Mouse (Mus musculus): ENCODE measurements at regions not wholly inside any gene's neighbourhood (a gene's known extent, or its start where the extent isn't known, plus 50 kb on each side); places are given as distances from the start of the nearest gene placed in this dataset.

DNA sequence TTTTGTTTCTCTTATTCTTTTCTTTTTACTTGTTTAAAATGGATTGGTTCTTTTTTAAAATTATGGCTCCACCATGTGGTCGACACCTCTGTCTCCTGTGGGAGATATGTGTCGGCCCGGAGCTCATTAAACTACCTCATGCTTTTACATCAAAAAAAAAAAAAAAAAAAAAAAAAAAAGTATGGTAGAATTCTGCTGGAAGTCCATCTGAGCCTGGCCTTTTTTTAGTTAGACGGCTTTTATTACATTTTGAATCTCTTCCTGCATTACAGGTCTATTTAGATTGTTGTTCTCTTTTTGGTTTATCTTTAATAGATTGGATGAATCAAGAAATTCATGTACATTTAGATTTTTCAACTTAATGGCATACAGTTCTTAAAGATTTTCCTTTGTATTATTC, 350.8 kb upstream of the Ascc3 start:
- 73% methylated on average over 4 of the region's 4 CpGs for WGBS
- DNase-seq (ENCODE audit: low spot score) = no peak
- ATAC-seq = no peak

DNA sequence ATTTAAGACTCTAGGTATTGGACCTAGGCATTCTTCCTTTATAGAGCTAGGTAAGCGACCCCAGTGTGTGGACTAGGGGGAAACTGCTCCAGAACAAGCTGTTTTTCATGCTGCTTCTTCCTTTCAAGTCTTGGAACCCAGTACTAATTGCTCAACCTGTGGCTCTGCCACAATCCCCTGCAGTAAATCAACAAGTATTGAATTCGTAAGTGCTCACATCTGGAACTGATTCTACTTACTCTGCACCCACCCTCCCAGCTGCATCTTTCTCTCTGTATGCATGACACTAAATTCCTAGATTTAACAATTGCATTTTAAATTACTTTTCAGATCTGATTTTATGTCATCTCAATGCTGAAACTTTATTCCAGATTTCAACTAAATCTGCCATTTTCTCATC, 388.9 kb upstream of the Ascc3 start:
- Histone ChIP-seq H3K27ac (ENCODE audit: low read length) (no peak overlapping the region), H3K9me3 (ENCODE audit: low read length) (no peaks in the 10 kb centered on the region), H3K4me1 (ENCODE audit: insufficient read depth, low read depth, low read length) (no peaks in the 10 kb centered on the region), H3K27me3 (replicated peaks; ENCODE audit: insufficient read depth, low read length) (no peaks in the 10 kb centered on the region), H3K9ac (replicated peaks; ENCODE audit: low read depth) (no peak overlapping the region), H3K4me2 (replicated peaks; ENCODE audit: low read depth, low read length) (no peak overlapping the region), H3K36me3 (ENCODE audit: insufficient read depth, low read length) (no peaks in the 10 kb centered on the region), H3K4me3 (ENCODE audit: low read depth, low read length) (no peak overlapping the region)
- ATAC-seq = no peak
- no peak for TF ChIP-seq CTCF (IDR thresholded peaks at IDR 0.05)
- no peak for TF ChIP-seq EP300 (IDR thresholded peaks at IDR 0.05)
- no peak for DNase-seq (ENCODE audit: low spot score)
- WGBS = 61% methylated on average over 2 of the region's 2 CpGs

More for the DNA sequence above, 350.8 kb upstream of the Ascc3 start:
- no peak overlapping the region for H3K4me2 ChIP-seq (replicated peaks; ENCODE audit: low read depth, low read length)
- no peaks in the 10 kb centered on the region for H3K4me1 ChIP-seq (ENCODE audit: insufficient read depth, low read depth, low read length)
- H3K27ac ChIP-seq (ENCODE audit: low read length) = no peak overlapping the region
- H3K4me3 ChIP-seq (ENCODE audit: low read depth, low read length) = no peak overlapping the region
- H3K9ac ChIP-seq (replicated peaks; ENCODE audit: low read depth) = no peak overlapping the region
- H3K9me3 ChIP-seq (ENCODE audit: low read length) = no peaks in the 10 kb centered on the region
- H3K36me3 ChIP-seq (ENCODE audit: insufficient read depth, low read length) = no peaks in the 10 kb centered on the region
- no peaks in the 10 kb centered on the region for H3K27me3 ChIP-seq (replicated peaks; ENCODE audit: insufficient read depth, low read length)
- TF ChIP-seq EP300 (IDR thresholded peaks at IDR 0.05) (no peak), CTCF (IDR thresholded peaks at IDR 0.05) (no peak)

DNA sequence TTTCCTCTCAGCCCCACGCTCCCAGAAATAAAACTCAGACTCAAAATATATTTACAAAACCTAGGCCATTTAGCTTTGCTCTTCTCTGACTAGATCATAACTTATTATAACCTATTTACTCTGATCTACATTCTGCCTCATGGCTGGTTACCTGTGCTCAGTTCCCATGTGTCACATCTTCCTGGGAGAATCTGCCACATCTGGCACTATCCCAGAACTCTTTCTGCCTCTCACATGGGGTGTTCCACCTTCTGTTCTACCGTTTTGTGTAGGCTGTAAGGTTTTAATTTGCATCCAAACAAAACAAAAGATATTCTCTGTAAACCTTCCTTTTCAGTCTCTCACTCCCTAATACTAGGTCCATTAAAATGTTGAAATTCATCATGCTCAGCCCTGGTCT, 390.8 kb upstream of the Ascc3 start:
- DNase-seq (ENCODE audit: low spot score) = no peak
- Histone ChIP-seq H3K4me3 (ENCODE audit: low read depth, low read length) (no peak overlapping the region), H3K27ac (ENCODE audit: low read length) (no peak overlapping the region), H3K9me3 (ENCODE audit: low read length) (no peaks in the 10 kb centered on the region), H3K36me3 (ENCODE audit: insufficient read depth, low read length) (no peaks in the 10 kb centered on the region), H3K4me1 (ENCODE audit: insufficient read depth, low read depth, low read length) (no peaks in the 10 kb centered on the region), H3K4me2 (replicated peaks; ENCODE audit: low read depth, low read length) (no peak overlapping the region), H3K27me3 (replicated peaks; ENCODE audit: insufficient read depth, low read length) (no peaks in the 10 kb centered on the region), H3K9ac (replicated peaks; ENCODE audit: low read depth) (no peak overlapping the region)
- ATAC-seq = no peak
- TF ChIP-seq CTCF (IDR thresholded peaks at IDR 0.05) = no peak
- no peak for TF ChIP-seq EP300 (IDR thresholded peaks at IDR 0.05)
- WGBS = 46% methylated on average over 2 of the region's 2 CpGs

DNA sequence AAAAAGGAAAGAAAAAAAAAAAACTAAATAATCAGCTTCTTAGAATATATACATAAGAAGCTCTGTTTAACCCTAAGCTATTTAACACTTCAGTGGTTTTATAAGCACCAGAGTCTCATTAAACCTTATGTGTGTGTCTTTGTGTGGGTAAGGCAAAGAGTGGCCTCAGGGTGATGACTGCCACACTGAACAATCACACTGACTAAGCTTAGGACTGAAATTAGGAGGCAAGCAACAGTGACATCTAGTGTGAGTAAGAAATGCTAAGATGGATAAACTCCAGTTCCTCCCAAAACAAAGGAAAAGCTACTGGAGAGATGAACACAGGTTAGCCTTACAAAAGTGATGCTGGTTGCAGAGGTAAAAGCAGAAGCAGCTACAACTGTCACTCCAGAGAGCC, 392.6 kb upstream of the Ascc3 start:
- no peak for ATAC-seq
- no peak for DNase-seq (ENCODE audit: low spot score)
- no peak overlapping the region for H3K27ac ChIP-seq (ENCODE audit: low read length)
- no peak overlapping the region for H3K9ac ChIP-seq (replicated peaks; ENCODE audit: low read depth)
- no peaks in the 10 kb centered on the region for H3K36me3 ChIP-seq (ENCODE audit: insufficient read depth, low read length)
- no peaks in the 10 kb centered on the region for H3K4me1 ChIP-seq (ENCODE audit: insufficient read depth, low read depth, low read length)
- no peak for TF ChIP-seq CTCF (IDR thresholded peaks at IDR 0.05)
- TF ChIP-seq EP300 (IDR thresholded peaks at IDR 0.05) = no peak
- no peaks in the 10 kb centered on the region for H3K9me3 ChIP-seq (ENCODE audit: low read length)
- H3K4me2 ChIP-seq (replicated peaks; ENCODE audit: low read depth, low read length) = no peak overlapping the region
- no peaks in the 10 kb centered on the region for H3K27me3 ChIP-seq (replicated peaks; ENCODE audit: insufficient read depth, low read length)
- no peak overlapping the region for H3K4me3 ChIP-seq (ENCODE audit: low read depth, low read length)

DNA sequence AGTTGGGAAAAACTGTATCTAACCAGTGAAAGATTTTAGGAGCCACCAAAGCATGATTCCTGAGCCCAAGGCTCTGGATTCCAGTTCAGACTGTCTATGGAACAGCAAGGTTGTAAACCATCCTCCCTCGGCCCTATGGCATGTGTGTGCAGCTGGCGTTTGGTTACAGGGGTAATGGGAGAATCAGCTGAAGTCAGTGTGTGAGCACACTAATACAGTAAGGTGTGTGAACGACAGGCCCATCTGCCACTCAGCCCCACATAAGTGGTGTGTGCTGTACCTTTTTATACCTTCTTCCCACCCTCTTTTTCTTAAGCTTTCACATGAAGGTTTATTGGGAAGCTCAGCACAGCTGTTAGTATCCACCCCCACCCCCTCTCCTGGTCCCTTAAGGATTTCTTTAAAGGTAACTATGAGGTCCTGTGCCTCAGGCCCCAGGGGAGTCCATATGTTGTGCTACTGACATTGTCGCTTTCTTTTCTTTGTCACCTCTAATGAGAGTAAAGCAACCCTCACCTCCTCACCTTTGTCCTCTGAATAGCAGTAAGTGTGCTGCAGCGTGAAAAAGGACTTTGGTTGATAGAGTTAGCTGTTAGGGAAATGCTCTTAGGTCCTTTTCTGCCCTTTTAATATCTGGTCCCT, 394.5 kb upstream of the Ascc3 start:
- 54% methylated on average over 5 of the region's 5 CpGs for WGBS
- no peak for TF ChIP-seq CTCF (IDR thresholded peaks at IDR 0.05)
- TF ChIP-seq EP300 (IDR thresholded peaks at IDR 0.05) = no peak
- Histone ChIP-seq H3K4me1 (ENCODE audit: insufficient read depth, low read depth, low read length) (no peaks in the 10 kb centered on the region), H3K4me3 (ENCODE audit: low read depth, low read length) (no peak overlapping the region), H3K27me3 (replicated peaks; ENCODE audit: insufficient read depth, low read length) (no peaks in the 10 kb centered on the region), H3K9me3 (ENCODE audit: low read length) (no peaks in the 10 kb centered on the region), H3K9ac (replicated peaks; ENCODE audit: low read depth) (no peak overlapping the region), H3K36me3 (ENCODE audit: insufficient read depth, low read length) (no peaks in the 10 kb centered on the region), H3K27ac (ENCODE audit: low read length) (no peak overlapping the region), H3K4me2 (replicated peaks; ENCODE audit: low read depth, low read length) (no peak overlapping the region)
- ATAC-seq (no peak), DNase-seq (ENCODE audit: low spot score) (no peak)

DNA sequence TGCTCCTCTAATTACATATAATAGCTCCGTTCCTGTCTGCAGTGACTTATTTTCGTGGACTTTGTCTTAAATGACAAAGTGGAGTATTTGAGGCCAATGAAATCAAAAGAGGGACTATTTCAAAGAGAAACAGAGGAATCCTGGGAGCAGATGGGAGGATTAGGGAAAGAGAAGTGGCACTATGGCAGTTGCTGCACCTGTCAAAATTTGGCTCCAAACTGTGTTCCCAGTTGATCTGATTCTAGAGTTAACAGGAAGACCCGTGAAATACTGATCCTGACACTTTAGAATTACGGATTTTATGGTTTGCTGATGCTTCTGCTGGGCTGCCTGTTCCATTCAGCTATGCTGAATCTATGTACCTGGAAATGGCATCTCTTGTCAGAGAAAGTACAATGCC, 401.7 kb upstream of the Grik2 start:
- Histone ChIP-seq H3K27me3 (replicated peaks; ENCODE audit: insufficient read depth, low read length) (no peaks in the 10 kb centered on the region), H3K4me1 (ENCODE audit: insufficient read depth, low read depth, low read length) (no peaks in the 10 kb centered on the region), H3K4me3 (ENCODE audit: low read depth, low read length) (no peak overlapping the region), H3K9me3 (ENCODE audit: low read length) (no peaks in the 10 kb centered on the region), H3K36me3 (ENCODE audit: insufficient read depth, low read length) (no peaks in the 10 kb centered on the region), H3K27ac (ENCODE audit: low read length) (no peak overlapping the region), H3K4me2 (replicated peaks; ENCODE audit: low read depth, low read length) (no peak overlapping the region), H3K9ac (replicated peaks; ENCODE audit: low read depth) (no peak overlapping the region)
- ATAC-seq (no peak), DNase-seq (ENCODE audit: low spot score) (no peak)
- TF ChIP-seq EP300 (IDR thresholded peaks at IDR 0.05) = no peak
- TF ChIP-seq CTCF (IDR thresholded peaks at IDR 0.05) = no peak
- 75% methylated on average over 4 of the region's 4 CpGs for WGBS

DNA sequence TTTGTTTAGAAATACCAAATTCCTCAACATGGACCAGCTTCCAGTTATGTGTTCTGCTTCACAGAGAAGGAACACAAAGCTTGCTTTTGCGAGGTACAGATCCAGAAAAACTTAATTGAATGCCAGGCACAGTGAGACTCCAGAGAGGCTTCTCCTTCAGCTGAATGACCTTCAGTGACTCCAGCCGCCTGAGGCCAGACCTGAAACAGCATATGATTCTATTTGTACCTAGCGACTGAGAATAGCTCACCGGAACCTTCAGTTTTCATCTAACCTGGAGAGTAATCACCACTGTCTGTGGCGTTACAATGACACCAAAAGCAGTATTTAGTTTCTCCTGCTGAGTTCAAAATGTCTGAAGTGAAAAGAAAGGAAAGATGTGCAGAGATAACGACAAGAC, 380.6 kb upstream of the Grik2 start:
- Histone ChIP-seq H3K27me3 (replicated peaks; ENCODE audit: insufficient read depth, low read length) (no peaks in the 10 kb centered on the region), H3K4me2 (replicated peaks; ENCODE audit: low read depth, low read length) (no peak overlapping the region), H3K9ac (replicated peaks; ENCODE audit: low read depth) (no peak overlapping the region), H3K27ac (ENCODE audit: low read length) (no peak overlapping the region), H3K36me3 (ENCODE audit: insufficient read depth, low read length) (no peaks in the 10 kb centered on the region), H3K4me3 (ENCODE audit: low read depth, low read length) (no peak overlapping the region), H3K9me3 (ENCODE audit: low read length) (no peaks in the 10 kb centered on the region), H3K4me1 (ENCODE audit: insufficient read depth, low read depth, low read length) (no peaks in the 10 kb centered on the region)
- DNase-seq (ENCODE audit: low spot score) (no peak), ATAC-seq (no peak)
- no peak for TF ChIP-seq EP300 (IDR thresholded peaks at IDR 0.05)
- TF ChIP-seq CTCF (IDR thresholded peaks at IDR 0.05) = no peak
- WGBS = 72% methylated on average over 6 of the region's 6 CpGs
